Mouse (Mus musculus): ENCODE data around the gene Olfr492. TPM values are rescaled to one million over a fixed set of nuclear protein-coding genes. Genes with fewer than 3 reads are reported as not detected.

The Olfr492 gene
- not detected in 2 replicates for polyA plus RNA-seq (2014; fragmentation: Nextera tagmentation; extraction: Ambion mirVana)

- DNase-seq (ENCODE audit: low spot score) (no peak), ATAC-seq (no peak)
- H3K27me3 ChIP-seq (replicated peaks; ENCODE audit: control insufficient read depth, insufficient read depth, low read length): no peaks in the 10 kb centered on the region
- no peak within 1 kb of the TSS for H3K27ac ChIP-seq (ENCODE audit: low read depth, low read length)
- no peak within 1 kb of the TSS for H3K9ac ChIP-seq (ENCODE audit: low read length)
- H3K9me3 ChIP-seq (replicated peaks; ENCODE audit: control insufficient read depth, low read length): no peaks in the 10 kb centered on the region
- no peaks in the 10 kb centered on the region for H3K36me3 ChIP-seq (ENCODE audit: control insufficient read depth, insufficient read depth, low read length)
- no peak within 1 kb of the TSS for H3K4me2 ChIP-seq (ENCODE audit: low read length)
- no peak within 1 kb of the TSS for H3K4me3 ChIP-seq (ENCODE audit: low read depth, low read length)
- 83% methylated on average over 2 of the region's 2 CpGs for WGBS
- no peaks in the 10 kb centered on the region for H3K4me1 ChIP-seq (ENCODE audit: control insufficient read depth, insufficient read depth, low read length)
Measured at GRCm38 (mm10) chr7:108323574-108323973, at the start of gene Olfr492. Olfr492 (minus strand) TSS chr7:108323674.

- H3K4me3 ChIP-seq (ENCODE audit: low read depth, low read length): no peak within 1 kb of the TSS
- H3K27me3 ChIP-seq (replicated peaks; ENCODE audit: control insufficient read depth, insufficient read depth, low read length): no peaks in the 10 kb centered on the region
- no peaks in the 10 kb centered on the region for H3K9me3 ChIP-seq (replicated peaks; ENCODE audit: control insufficient read depth, low read length)
- H3K4me2 ChIP-seq (ENCODE audit: low read length): no peak within 1 kb of the TSS
- no peaks in the 10 kb centered on the region for H3K4me1 ChIP-seq (ENCODE audit: control insufficient read depth, insufficient read depth, low read length)
- DNase-seq (ENCODE audit: low spot score): no peak
- no peaks in the 10 kb centered on the region for H3K36me3 ChIP-seq (ENCODE audit: control insufficient read depth, insufficient read depth, low read length)
- no peak within 1 kb of the TSS for H3K9ac ChIP-seq (ENCODE audit: low read length)
- H3K27ac ChIP-seq (ENCODE audit: low read depth, low read length): no peak within 1 kb of the TSS
- no peak for ATAC-seq
- WGBS: 82% methylated on average over 3 of the region's 3 CpGs
Measured at GRCm38 (mm10) chr7:108365035-108365434, 41.6 kb upstream of the Olfr492 start, which contains the start of gene Olfr494. Olfr494 (plus strand) TSS chr7:108365335.

- WGBS: 71% methylated on average over 1 of the region's 1 CpGs
- H3K9me3 ChIP-seq (replicated peaks; ENCODE audit: control insufficient read depth, low read length): no peaks in the 10 kb centered on the region
Measured at GRCm38 (mm10) chr7:108346879-108347278, 23.4 kb upstream of the Olfr492 start, which contains the start of gene Olfr493. Olfr493 (minus strand) TSS chr7:108346979.

GRCm38 (mm10) chr7:108313151-108313550, 10.3 kb downstream of the Olfr492 start, which contains the start of gene Olfr491:
Olfr491 (plus strand) TSS chr7:108313451.
- Histone ChIP-seq H3K9me3 (replicated peaks; ENCODE audit: control insufficient read depth, low read length) (no peaks in the 10 kb centered on the region), H3K27ac (ENCODE audit: low read depth, low read length) (no peak within 1 kb of the TSS), H3K4me2 (ENCODE audit: low read length) (no peak within 1 kb of the TSS), H3K36me3 (ENCODE audit: control insufficient read depth, insufficient read depth, low read length) (no peaks in the 10 kb centered on the region), H3K9ac (ENCODE audit: low read length) (no peak within 1 kb of the TSS), H3K27me3 (replicated peaks; ENCODE audit: control insufficient read depth, insufficient read depth, low read length) (no peaks in the 10 kb centered on the region), H3K4me3 (ENCODE audit: low read depth, low read length) (no peak within 1 kb of the TSS), H3K4me1 (ENCODE audit: control insufficient read depth, insufficient read depth, low read length) (no peaks in the 10 kb centered on the region)
- ATAC-seq (no peak), DNase-seq (ENCODE audit: low spot score) (no peak)
- WGBS: 76% methylated on average over 1 of the region's 1 CpGs

More at GRCm38 (mm10) chr7:108346879-108347278, 23.4 kb upstream of the Olfr492 start, which contains the start of gene Olfr493:
- no peaks in the 10 kb centered on the region for H3K4me1 ChIP-seq (ENCODE audit: control insufficient read depth, insufficient read depth, low read length)
- H3K9ac ChIP-seq (ENCODE audit: low read length): no peak within 1 kb of the TSS
- no peak within 1 kb of the TSS for H3K4me2 ChIP-seq (ENCODE audit: low read length)
- H3K36me3 ChIP-seq (ENCODE audit: control insufficient read depth, insufficient read depth, low read length): no peaks in the 10 kb centered on the region
- H3K27ac ChIP-seq (ENCODE audit: low read depth, low read length): no peak within 1 kb of the TSS
- DNase-seq (ENCODE audit: low spot score): no peak
- no peak for ATAC-seq
- no peak within 1 kb of the TSS for H3K4me3 ChIP-seq (ENCODE audit: low read depth, low read length)
- H3K27me3 ChIP-seq (replicated peaks; ENCODE audit: control insufficient read depth, insufficient read depth, low read length): no peaks in the 10 kb centered on the region

GRCm38 (mm10) chr7:108288834-108289233, 34.6 kb downstream of the Olfr492 start, which contains the start of gene Olfr490:
Olfr490 (minus strand) TSS chr7:108288934.
- no peak within 1 kb of the TSS for H3K27ac ChIP-seq (ENCODE audit: low read depth, low read length)
- H3K4me1 ChIP-seq (ENCODE audit: control insufficient read depth, insufficient read depth, low read length): no peaks in the 10 kb centered on the region
- H3K9ac ChIP-seq (ENCODE audit: low read length): no peak within 1 kb of the TSS
- no peaks in the 10 kb centered on the region for H3K36me3 ChIP-seq (ENCODE audit: control insufficient read depth, insufficient read depth, low read length)
- no peak within 1 kb of the TSS for H3K4me2 ChIP-seq (ENCODE audit: low read length)
- no peak for ATAC-seq
- H3K27me3 ChIP-seq (replicated peaks; ENCODE audit: control insufficient read depth, insufficient read depth, low read length): no peaks in the 10 kb centered on the region
- H3K9me3 ChIP-seq (replicated peaks; ENCODE audit: control insufficient read depth, low read length): no peaks in the 10 kb centered on the region
- H3K4me3 ChIP-seq (ENCODE audit: low read depth, low read length): no peak within 1 kb of the TSS
- DNase-seq (ENCODE audit: low spot score): no peak

Other genes with a start within 250 kb of the Olfr492 start
- not detected in 2 replicates for gene Olfr481, start 243.8 kb downstream of the Olfr492 start, polyA plus RNA-seq (2014; fragmentation: Nextera tagmentation; extraction: Ambion mirVana)
- 0.13 TPM in 1 of 2 replicates, not detected in the other for gene Olfr482, start 226.1 kb downstream of the Olfr492 start, polyA plus RNA-seq (2014; fragmentation: Nextera tagmentation; extraction: Ambion mirVana)
- gene Olfr483, start 222.8 kb downstream of the Olfr492 start, polyA plus RNA-seq (2014; fragmentation: Nextera tagmentation; extraction: Ambion mirVana): not detected in 2 replicates
- gene Olfr484, start 196.2 kb downstream of the Olfr492 start, polyA plus RNA-seq (2014; fragmentation: Nextera tagmentation; extraction: Ambion mirVana): not detected in 2 replicates
- not detected in 2 replicates for gene Olfr485, start 163.8 kb downstream of the Olfr492 start, polyA plus RNA-seq (2014; fragmentation: Nextera tagmentation; extraction: Ambion mirVana)
- not detected in 2 replicates for gene Olfr486, start 150.9 kb downstream of the Olfr492 start, polyA plus RNA-seq (2014; fragmentation: Nextera tagmentation; extraction: Ambion mirVana)
- gene Olfr487, start 109.0 kb downstream of the Olfr492 start, polyA plus RNA-seq (2014; fragmentation: Nextera tagmentation; extraction: Ambion mirVana): not detected in 2 replicates
- not detected in 2 replicates for gene Olfr488, start 65.3 kb downstream of the Olfr492 start, polyA plus RNA-seq (2014; fragmentation: Nextera tagmentation; extraction: Ambion mirVana)
- gene Olfr490, start 34.7 kb downstream of the Olfr492 start, polyA plus RNA-seq (2014; fragmentation: Nextera tagmentation; extraction: Ambion mirVana): not detected in 2 replicates
- not detected in 2 replicates for gene Olfr491, start 10.2 kb downstream of the Olfr492 start, polyA plus RNA-seq (2014; fragmentation: Nextera tagmentation; extraction: Ambion mirVana)
- gene Olfr493, start 23.3 kb upstream of the Olfr492 start, polyA plus RNA-seq (2014; fragmentation: Nextera tagmentation; extraction: Ambion mirVana): not detected in 2 replicates
- not detected in 2 replicates for gene Olfr494, start 41.7 kb upstream of the Olfr492 start, polyA plus RNA-seq (2014; fragmentation: Nextera tagmentation; extraction: Ambion mirVana)
- not detected in 2 replicates for gene Olfr495, start 69.5 kb upstream of the Olfr492 start, polyA plus RNA-seq (2014; fragmentation: Nextera tagmentation; extraction: Ambion mirVana)
- not detected in 2 replicates for gene Olfr497, start 96.7 kb upstream of the Olfr492 start, polyA plus RNA-seq (2014; fragmentation: Nextera tagmentation; extraction: Ambion mirVana)
- gene Olfr498, start 141.7 kb upstream of the Olfr492 start, polyA plus RNA-seq (2014; fragmentation: Nextera tagmentation; extraction: Ambion mirVana): not detected in 2 replicates
- gene Olfr502, start 201.4 kb upstream of the Olfr492 start, polyA plus RNA-seq (2014; fragmentation: Nextera tagmentation; extraction: Ambion mirVana): not detected in 2 replicates
- not detected in 2 replicates for gene Olfr503, start 220.9 kb upstream of the Olfr492 start, polyA plus RNA-seq (2014; fragmentation: Nextera tagmentation; extraction: Ambion mirVana)
- gene Olfr504, start 242.1 kb upstream of the Olfr492 start, polyA plus RNA-seq (2014; fragmentation: Nextera tagmentation; extraction: Ambion mirVana): not detected in 2 replicates

Measured in forebrain, embryonic 14.5 days (tissue).